Mouse (Mus musculus) liver, embryonic 15.5 days (tissue): ENCODE data around the gene Pcna. TPM values are rescaled to one million over a fixed set of nuclear protein-coding genes. Genes with fewer than 3 reads are reported as not detected.
"Not testable (repeated sequence)": the region's sequence is repeated elsewhere in the genome, so short reads cannot be mapped to it uniquely, and the experiment has no call there.

Source experiments
- ATAC-seq: fragments of 200-750 bp; cut with Nextera tagmentation; 2 replicates; pipeline ENCODE4 v1.8.0; 2017; ENCODE audit warnings: moderate number of reproducible peaks, mild to moderate bottlenecking, moderate library complexity; ENCODE audit not compliant: insufficient read depth
- H3K27ac ChIP-seq: fragments of 300-500 bp; sonication (generic); replicated peaks from 2 replicates; pipeline ENCODE4 v1.5.1; 2015; ENCODE audit warnings: mild to moderate bottlenecking, inconsistent platforms
- H3K27me3 ChIP-seq: fragments of 300-500 bp; sonication (generic); 2 replicates; pipeline ENCODE4 v1.6.1; 2015; ENCODE audit warnings: mild to moderate bottlenecking, inconsistent platforms
- H3K36me3 ChIP-seq: fragments of 300-500 bp; sonication (generic); replicated peaks from 2 replicates; pipeline ENCODE4 v1.6.1; 2015; ENCODE audit warnings: moderate library complexity, mild to moderate bottlenecking, inconsistent platforms
- H3K4me1 ChIP-seq: fragments of 300-500 bp; sonication (generic); replicated peaks from 2 replicates; pipeline ENCODE4 v1.6.1; 2015; ENCODE audit warnings: inconsistent platforms
- H3K4me2 ChIP-seq: fragments of 300-500 bp; sonication (generic); 2 replicates; pipeline ENCODE4 v1.6.1; 2015; ENCODE audit warnings: moderate library complexity, mild to moderate bottlenecking, inconsistent platforms
- H3K4me3 ChIP-seq: fragments of 300-500 bp; sonication (generic); replicated peaks from 2 replicates; pipeline ENCODE4 v1.5.1; 2015; ENCODE audit warnings: mild to moderate bottlenecking, inconsistent platforms
- H3K9ac ChIP-seq: fragments of 300-500 bp; sonication (generic); 2 replicates; pipeline ENCODE4 v1.6.1; 2015; ENCODE audit warnings: moderate library complexity, mild to moderate bottlenecking, inconsistent platforms
- H3K9me3 ChIP-seq: fragments of 300-500 bp; sonication (generic); replicated peaks from 2 replicates; pipeline ENCODE4 v1.6.1; 2016; ENCODE audit warnings: inconsistent platforms
- WGBS: fragments of 180-500 bp; shearing (Covaris S2); methylation state at CpG from one replicate; pipeline ENCODE4 v1.1.7; 2015; ENCODE audit warnings: mixed read lengths; ENCODE audit not compliant: insufficient replicate concordance; 5-methylcytosine and 5-hydroxymethylcytosine counted together
- polyA plus RNA-seq: library from polyadenylated mRNA; unstranded; fragments of >200 nt; fragmentation: Nextera tagmentation; extraction: Ambion mirVana; gene quantifications from 2 replicates; pipeline ENCODE4 v1.2.1, GENCODE M21; 2015

Pcna gene
- 249 and 274 TPM in 2 replicates for polyA plus RNA-seq

DNA sequence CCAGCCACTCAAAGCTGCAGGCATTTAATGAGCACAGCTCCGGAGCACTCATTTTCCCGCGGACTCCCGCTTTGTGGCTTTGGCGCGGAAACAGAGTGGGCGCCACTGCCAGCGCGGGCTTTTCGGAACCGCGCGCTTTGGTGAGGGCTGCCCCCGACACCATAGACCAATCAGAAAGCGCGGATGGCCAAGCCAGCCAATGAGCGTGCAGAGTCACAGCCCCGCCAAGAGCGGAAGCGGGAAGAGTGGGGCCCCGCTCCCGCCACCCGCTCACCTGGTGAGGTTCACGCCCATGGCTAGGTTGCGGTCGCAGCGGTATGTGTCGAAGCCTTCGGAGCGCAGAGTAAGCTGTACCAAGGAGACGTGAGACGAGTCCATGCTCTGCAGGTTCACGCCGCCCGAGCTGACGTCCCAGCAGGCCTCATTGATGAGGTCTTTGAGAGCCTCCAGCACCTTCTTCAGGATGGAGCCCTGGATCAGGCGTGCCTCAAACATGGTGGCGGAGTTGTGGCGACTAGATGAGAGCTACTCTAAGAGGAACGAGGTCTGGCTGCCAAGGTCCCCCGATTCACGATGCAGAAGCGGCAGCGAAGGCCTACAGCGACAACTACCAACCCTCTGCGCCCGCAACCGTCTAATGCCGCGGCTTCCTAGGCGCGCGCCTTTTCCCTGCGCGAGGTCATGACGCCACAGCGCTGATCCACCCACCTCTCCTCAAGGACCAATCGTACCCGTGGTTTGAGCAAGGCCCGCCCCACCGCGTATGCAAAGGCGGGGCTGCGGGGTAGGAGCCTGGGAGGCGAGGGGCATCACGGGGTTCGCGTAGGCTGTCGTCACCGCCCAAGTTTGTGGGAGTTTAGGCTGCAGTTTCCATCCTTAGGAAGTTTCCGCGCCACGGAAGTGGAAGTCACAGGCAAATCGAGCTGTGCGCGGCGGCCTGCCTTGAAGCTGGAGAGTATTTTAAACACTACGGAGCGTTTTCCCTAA, at the start of gene Pcna:
Gene Pcna, minus strand, starts transcription at position 773 of the 987 bp plus-strand sequence.
- peak within 1 kb of the TSS; percentile 83 for H3K4me3 ChIP-seq
- H3K36me3 ChIP-seq: peaks cover 40% of the 10 kb centered on the region
- peak within 1 kb of the TSS; percentile 77 for H3K4me2 ChIP-seq
- WGBS: under 1% methylated on average over 79 of the region's 79 CpGs
- no peaks in the 10 kb centered on the region for H3K9me3 ChIP-seq
- H3K4me1 ChIP-seq: peaks cover 44% of the 10 kb centered on the region
- peak within 1 kb of the TSS; percentile 71 for H3K9ac ChIP-seq
- no peaks in the 10 kb centered on the region for H3K27me3 ChIP-seq
- H3K27ac ChIP-seq: peak within 1 kb of the TSS; percentile 85
- ATAC-seq: peak; percentile 98

DNA sequence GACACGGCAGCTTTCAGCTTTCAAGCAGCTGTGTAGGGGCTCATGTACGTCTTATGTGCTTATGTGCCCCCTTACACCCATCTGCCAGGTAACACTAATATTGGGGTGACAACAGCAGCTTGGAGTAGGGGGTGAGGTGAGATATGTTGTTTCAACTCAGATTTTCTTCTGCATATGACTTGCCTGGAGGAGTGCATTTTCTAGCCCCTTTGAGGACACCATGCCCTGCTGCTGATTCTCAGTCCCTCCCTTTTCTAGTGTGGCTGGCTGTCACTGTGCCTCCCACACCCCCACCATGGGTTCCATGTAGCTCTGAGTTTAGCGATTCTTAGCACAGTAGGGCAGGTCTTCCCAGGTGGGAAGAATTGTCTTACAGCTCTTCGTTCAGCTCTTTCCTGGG, 48.3 kb upstream of the Pcna start:
- no peak for ATAC-seq
- Histone ChIP-seq H3K36me3 (peaks cover 60% of the 10 kb centered on the region), H3K27me3 (no peaks in the 10 kb centered on the region), H3K4me2 (no peak overlapping the region), H3K9ac (no peak overlapping the region), H3K9me3 (no peaks in the 10 kb centered on the region), H3K4me3 (no peak overlapping the region), H3K27ac (no peak overlapping the region), H3K4me1 (peaks cover 10% of the 10 kb centered on the region)
- WGBS: 79% methylated on average over 4 of the region's 4 CpGs

DNA sequence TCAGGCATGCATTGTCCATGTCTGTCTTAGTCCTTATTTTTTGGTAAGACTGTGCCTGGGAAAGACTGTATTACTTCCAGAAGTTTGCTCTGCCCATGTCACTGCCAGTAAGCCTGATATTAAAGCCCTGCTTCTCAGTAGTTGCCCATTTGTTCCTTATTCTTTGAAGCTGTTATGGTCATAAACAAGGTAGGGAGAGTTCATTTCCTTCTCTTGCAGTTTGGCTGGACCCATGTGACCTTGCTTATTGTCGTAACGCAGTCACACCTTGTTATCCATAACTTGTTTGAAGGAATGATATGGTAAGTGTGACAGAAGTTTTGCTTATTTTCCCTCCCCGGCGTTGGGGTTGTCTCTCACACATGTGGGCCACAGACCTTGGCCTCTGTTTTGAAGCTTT, 45.1 kb upstream of the Pcna start:
- Histone ChIP-seq H3K9me3 (no peaks in the 10 kb centered on the region), H3K4me1 (no peaks in the 10 kb centered on the region; the same call in 1 of the 2 replicates), H3K27ac (no peak overlapping the region), H3K9ac (no peak overlapping the region), H3K4me3 (no peak overlapping the region), H3K36me3 (peaks cover 71% of the 10 kb centered on the region), H3K4me2 (no peak overlapping the region), H3K27me3 (no peaks in the 10 kb centered on the region)
- ATAC-seq: no peak
- WGBS: 84% methylated on average over 4 of the region's 4 CpGs

DNA sequence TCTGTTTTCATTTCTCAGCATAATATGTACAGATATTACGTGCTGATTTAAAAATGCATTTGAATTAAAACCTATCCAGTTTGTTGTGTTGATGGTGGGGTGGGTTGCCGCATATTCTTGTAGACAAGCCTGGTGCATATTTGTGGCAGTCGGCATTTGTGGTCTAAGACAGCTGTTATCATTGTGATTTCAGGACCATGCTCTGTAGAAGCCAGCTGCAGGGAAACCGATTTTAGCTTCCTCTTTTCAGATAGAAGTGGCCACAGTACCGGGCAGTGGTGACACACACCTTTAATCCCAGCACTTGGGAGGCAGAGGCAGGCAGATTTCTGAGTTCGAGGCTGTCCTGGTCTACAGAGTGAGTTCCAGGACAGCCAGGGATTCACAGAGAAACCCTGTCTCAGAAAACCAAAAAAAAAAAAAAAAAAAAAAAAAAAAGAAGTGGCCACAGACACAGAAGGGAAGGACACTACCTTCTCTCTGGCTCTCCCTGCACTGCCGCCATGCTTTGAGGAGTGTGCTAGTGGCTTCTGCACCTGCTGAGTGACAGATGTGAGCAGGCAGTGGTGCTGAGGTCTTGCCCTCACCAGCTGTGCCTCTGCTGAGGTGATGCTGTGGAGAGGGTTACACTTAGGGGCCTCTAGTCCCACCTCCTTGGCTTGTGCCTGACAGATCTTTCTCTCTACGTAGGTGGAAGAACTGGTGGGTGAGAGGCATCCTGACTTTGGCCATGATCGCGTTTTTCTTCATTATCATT, 40.8 kb upstream of the Pcna start:
- H3K9me3 ChIP-seq: no peaks in the 10 kb centered on the region
- no peak overlapping the region for H3K4me2 ChIP-seq
- 43% methylated on average over 10 of the region's 10 CpGs for WGBS
- peaks cover 3% of the 10 kb centered on the region for H3K4me1 ChIP-seq
- no peak for ATAC-seq
- H3K27ac ChIP-seq: no peak overlapping the region
- no peak overlapping the region for H3K4me3 ChIP-seq
- no peak overlapping the region for H3K9ac ChIP-seq
- no peaks in the 10 kb centered on the region for H3K27me3 ChIP-seq
- H3K36me3 ChIP-seq: peaks cover 47% of the 10 kb centered on the region

DNA sequence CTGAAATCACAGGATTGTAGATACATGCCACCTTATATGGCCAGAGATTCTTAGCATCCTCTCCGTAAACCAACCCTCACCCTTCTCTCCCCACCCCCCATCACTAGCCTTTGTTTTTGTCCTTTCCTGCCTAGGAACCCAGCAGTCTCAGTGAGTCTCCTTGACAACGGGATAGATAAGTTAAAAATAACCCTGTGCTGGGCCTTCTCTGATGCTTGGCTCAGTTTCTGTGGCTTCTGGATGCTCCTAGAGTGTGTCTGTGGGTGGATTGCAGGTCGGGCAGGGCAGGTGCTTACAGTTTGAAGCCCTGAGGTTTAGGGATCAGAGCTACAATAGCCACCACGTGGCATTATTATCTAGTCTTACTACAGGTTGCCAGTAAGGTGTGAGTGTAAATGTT, 39.0 kb upstream of the Pcna start:
- peaks cover 32% of the 10 kb centered on the region for H3K36me3 ChIP-seq
- 18% methylated on average over 4 of the region's 4 CpGs for WGBS
- ATAC-seq: no peak
- H3K9ac ChIP-seq: no peak overlapping the region
- no peak overlapping the region for H3K4me2 ChIP-seq
- H3K9me3 ChIP-seq: no peaks in the 10 kb centered on the region
- H3K27ac ChIP-seq: no peak overlapping the region
- H3K4me3 ChIP-seq: no peak overlapping the region
- H3K27me3 ChIP-seq: no peaks in the 10 kb centered on the region
- H3K4me1 ChIP-seq: peaks cover 3% of the 10 kb centered on the region

DNA sequence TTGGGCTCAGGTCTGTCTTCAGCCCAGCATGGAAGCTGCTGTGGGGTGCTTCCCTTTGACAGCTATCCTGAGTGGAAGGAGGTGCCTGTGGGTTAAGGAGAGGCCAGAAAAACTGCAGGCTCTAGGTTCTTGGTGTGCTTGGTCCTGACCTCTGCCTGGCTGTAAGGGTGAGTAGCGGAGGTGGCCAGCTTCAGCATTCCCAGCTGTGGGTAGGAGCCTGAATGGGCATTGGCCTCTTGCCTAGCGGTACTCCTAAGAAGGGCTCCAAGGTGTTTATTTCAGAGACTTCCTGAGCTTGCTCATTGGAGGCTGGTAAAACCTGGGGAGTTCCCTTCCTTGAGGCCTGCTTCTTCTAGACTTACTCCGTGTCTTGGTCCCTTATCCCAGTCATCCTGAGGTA, 38.2 kb upstream of the Pcna start:
- WGBS: 76% methylated on average over 3 of the region's 3 CpGs
- Histone ChIP-seq H3K4me3 (no peak overlapping the region), H3K27me3 (no peaks in the 10 kb centered on the region), H3K4me1 (peaks cover 3% of the 10 kb centered on the region), H3K9me3 (no peaks in the 10 kb centered on the region), H3K9ac (no peak overlapping the region), H3K36me3 (peaks cover 29% of the 10 kb centered on the region), H3K27ac (no peak overlapping the region), H3K4me2 (no peak overlapping the region)
- no peak for ATAC-seq

DNA sequence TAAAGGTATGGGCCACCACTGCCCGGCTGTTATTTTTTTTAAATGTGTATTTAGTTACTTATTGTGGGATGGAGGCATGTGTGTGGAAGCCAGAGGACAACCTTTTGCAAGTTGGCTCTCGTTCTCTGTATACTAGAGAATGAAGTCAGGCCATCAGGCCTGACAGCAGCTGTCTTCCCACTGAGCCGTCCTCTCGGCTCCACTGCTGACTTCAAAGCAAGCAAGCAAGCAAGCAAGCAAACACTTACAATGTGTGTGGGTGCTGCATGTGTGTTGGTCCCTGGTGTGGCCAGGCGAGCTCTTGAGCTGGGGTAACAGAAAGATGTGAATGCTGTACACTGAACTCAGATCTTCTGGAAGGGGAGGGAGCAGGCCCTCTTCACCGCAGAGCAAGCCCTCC, 37.7 kb upstream of the Pcna start:
- no peak overlapping the region for H3K4me2 ChIP-seq
- H3K9me3 ChIP-seq: no peaks in the 10 kb centered on the region
- 74% methylated on average over 6 of the region's 6 CpGs for WGBS
- no peak overlapping the region for H3K27ac ChIP-seq
- no peak overlapping the region for H3K4me3 ChIP-seq
- no peak overlapping the region for H3K9ac ChIP-seq
- H3K27me3 ChIP-seq: no peaks in the 10 kb centered on the region
- H3K36me3 ChIP-seq: peaks cover 25% of the 10 kb centered on the region
- H3K4me1 ChIP-seq: peaks cover 3% of the 10 kb centered on the region
- ATAC-seq: no peak

DNA sequence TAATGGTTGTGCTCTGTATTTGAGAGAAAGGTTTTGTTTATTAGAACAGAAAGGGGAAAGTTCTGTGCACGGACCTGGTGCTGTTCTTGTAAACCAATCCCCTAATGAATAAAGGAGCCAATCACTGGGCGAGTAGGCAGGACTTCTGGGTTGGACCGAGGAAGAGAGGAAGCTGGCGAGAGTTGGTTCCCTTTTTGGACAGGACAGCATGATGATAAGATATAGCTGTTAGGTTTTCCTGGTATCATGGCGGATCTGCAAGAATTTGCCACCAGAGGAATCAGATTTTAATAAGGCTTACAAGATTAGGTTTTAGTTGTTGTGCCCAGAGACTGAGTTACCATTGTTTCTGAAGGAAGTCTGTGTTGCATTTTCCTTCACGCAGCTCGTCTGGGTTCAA, 36.1 kb upstream of the Pcna start:
- WGBS: 14% methylated on average over 5 of the region's 7 CpGs
- not testable (repeated sequence) for H3K27ac ChIP-seq, H3K4me3 ChIP-seq, ATAC-seq, H3K27me3 ChIP-seq, H3K4me2 ChIP-seq, H3K9ac ChIP-seq, H3K36me3 ChIP-seq, H3K9me3 ChIP-seq
- H3K4me1 ChIP-seq: peaks cover 16% of the 10 kb centered on the region

DNA sequence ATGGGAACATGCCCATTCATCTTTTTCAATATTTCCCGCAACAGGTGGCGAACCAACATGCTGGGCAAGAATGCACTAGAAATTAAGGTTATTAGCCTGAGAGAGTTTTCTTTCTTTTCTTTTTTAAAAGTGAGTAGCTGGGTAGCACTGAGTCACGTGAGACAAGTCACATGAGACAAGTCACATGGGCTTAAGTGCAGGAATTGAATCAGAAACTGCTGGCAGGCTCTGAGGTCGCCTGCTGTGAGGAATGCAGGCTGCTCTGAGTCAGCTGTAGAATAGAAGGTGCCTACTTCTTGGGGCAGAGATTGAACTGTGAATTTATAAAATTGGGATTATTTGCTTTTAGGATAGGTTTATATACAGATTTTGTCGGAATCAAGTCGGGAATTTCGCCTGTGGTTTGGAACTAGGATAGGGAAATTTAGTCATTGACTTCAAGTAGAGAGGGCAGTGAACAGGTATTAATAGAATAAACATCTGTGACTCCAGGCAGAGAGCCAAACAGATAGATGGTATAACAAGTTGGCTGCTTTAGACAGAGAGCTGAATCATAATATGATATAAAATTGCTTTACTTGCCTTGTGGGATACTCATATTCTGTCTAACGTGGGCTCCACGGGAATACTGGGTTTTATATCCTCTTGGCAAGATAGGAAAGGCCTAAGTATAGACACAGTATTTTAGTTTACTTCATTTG, 33.4 kb upstream of the Pcna start:
- Histone ChIP-seq H3K4me3 (no peak overlapping the region), H3K36me3 (no peaks in the 10 kb centered on the region), H3K27me3 (no peaks in the 10 kb centered on the region), H3K27ac (no peak overlapping the region), H3K4me1 (peaks cover 43% of the 10 kb centered on the region), H3K9ac (no peak overlapping the region), H3K9me3 (no peaks in the 10 kb centered on the region), H3K4me2 (no peak overlapping the region)
- WGBS: 74% methylated on average over 9 of the region's 9 CpGs
- no peak for ATAC-seq

DNA sequence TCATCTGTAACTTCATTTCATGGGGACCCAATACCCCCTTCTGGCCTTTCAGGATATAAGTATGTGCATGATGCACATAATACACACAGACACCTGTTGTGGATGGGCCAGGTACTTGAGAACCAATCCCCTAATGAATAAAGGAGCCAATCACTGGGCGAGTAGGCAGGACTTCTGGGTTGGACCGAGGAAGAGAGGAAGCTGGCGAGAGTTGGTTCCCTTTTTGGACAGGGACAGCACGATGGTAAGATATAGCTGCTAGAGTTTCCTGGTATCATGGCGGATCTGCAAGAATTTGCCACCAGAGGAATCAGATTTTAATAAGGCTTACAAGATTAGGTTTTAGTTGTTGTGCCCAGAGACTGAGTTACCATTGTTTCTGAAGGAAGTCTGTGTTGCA, 32.6 kb upstream of the Pcna start:
- H3K4me2 ChIP-seq, H3K4me3 ChIP-seq, H3K27me3 ChIP-seq, H3K9ac ChIP-seq, H3K27ac ChIP-seq, H3K36me3 ChIP-seq, ATAC-seq, H3K9me3 ChIP-seq: not testable (repeated sequence)
- 52% methylated on average over 5 of the region's 5 CpGs for WGBS
- H3K4me1 ChIP-seq: peaks cover 46% of the 10 kb centered on the region
